ENCODE assay signal across 23 mouse cellular contexts in genomic region chr9:97712888-97713287, GRCm38 (mm10).
DNase-seq lines count a peak whose midpoint lies in the region; ATAC-seq and TF ChIP-seq lines count a peak whose summit lies in the region.
"Had no signal": no experiment of that assay in that cellular context is flagged by ENCODE, and none has a peak within 500 bp of the region (broad histone marks: within the 10 kb centered on the region; RNA-seq: fewer than 3 reads in every experiment).

No protein-coding gene starts in this region.

- DNase-seq in frontal cortex, postnatal 14 days (ENCODE audit: low spot score in 2 of 2) = no peak
- peak; percentile 16 for DNase-seq in intestine, embryonic 14.5 days (ENCODE audit: low spot score)
- peak; percentile 8 for DNase-seq in right cerebral cortex, adult 18-20 months
- no peak for DNase-seq in right cerebral cortex, postnatal 4 days
- peak; percentile 47 for DNase-seq in brain, adult 2 months (ENCODE audit: low read depth, low spot score)
- no peak for DNase-seq in layer of hippocampus, postnatal 25 days (ENCODE audit: extremely low spot score in 1 of 2, low spot score in 1 of 2)
- DNase-seq: adrenal gland, adult 2 months; adrenal gland, adult 8-10 months; adrenal gland, postnatal 10 days; adrenal gland, postnatal 14 days; adrenal gland, postnatal 25 days; adrenal gland, postnatal 36 days; B cell, adult 2 months; cerebellum, adult 11 months; cerebellum, adult 11-12 months; cerebellum, adult 18-20 months had no signal

- H3K4me2 ChIP-seq in intestine, embryonic 14.5 days (ENCODE audit: low read length) = no peak overlapping the region
- H3K4me2 ChIP-seq in intestine, postnatal 0 days (replicated peaks; ENCODE audit: low read depth) = no peak overlapping the region

- no peaks in the 10 kb centered on the region for H3K27me3 ChIP-seq in intestine, embryonic 14.5 days (replicated peaks; ENCODE audit: control insufficient read depth, insufficient read depth, low read length)
- no peaks in the 10 kb centered on the region for H3K27me3 ChIP-seq in intestine, postnatal 0 days (replicated peaks; ENCODE audit: control insufficient read depth, insufficient read depth, low read length)
- H3K27me3 ChIP-seq: CH12.LX, Patski had no signal

- 86% methylated on average over 3 of the region's 3 CpGs for WGBS in intestine, embryonic 14.5 days
- WGBS in intestine, postnatal 0 days = 89% methylated on average over 3 of the region's 3 CpGs

- no peaks in the 10 kb centered on the region for H3K9me3 ChIP-seq in intestine, embryonic 14.5 days (ENCODE audit: control insufficient read depth, low read length)
- H3K9me3 ChIP-seq in intestine, postnatal 0 days (ENCODE audit: control insufficient read depth) = no peaks in the 10 kb centered on the region

- ATAC-seq in frontal cortex, adult (ENCODE audit: low TSS enrichment) = peak; percentile 85
- ATAC-seq in intestine, embryonic 14.5 days (replicated peaks; ENCODE audit: low FRiP score, low TSS enrichment, low read depth) = no peak
- no peak for ATAC-seq in intestine, postnatal 0 days
- ATAC-seq: activated CD4-positive, CD25-positive, alpha-beta regulatory T cell, adult 4 months; CD4-positive, CD25-positive, alpha-beta regulatory T cell, adult 4 months; Patski had no signal

- H3K27ac ChIP-seq in intestine, embryonic 14.5 days (ENCODE audit: low read depth) = no peak overlapping the region
- no peak overlapping the region for H3K27ac ChIP-seq in intestine, postnatal 0 days (ENCODE audit: low read depth, low read length)

- no peak overlapping the region for H3K4me3 ChIP-seq in intestine, embryonic 14.5 days (ENCODE audit: low read depth, low read length)
- no peak overlapping the region for H3K4me3 ChIP-seq in intestine, postnatal 0 days (ENCODE audit: low read depth, low read length)

- no peaks in the 10 kb centered on the region for H3K36me3 ChIP-seq in intestine, embryonic 14.5 days (ENCODE audit: control insufficient read depth, insufficient read depth, low read length)
- no peaks in the 10 kb centered on the region for H3K36me3 ChIP-seq in intestine, postnatal 0 days (ENCODE audit: control insufficient read depth, insufficient read depth)
- H3K36me3 ChIP-seq: G1E had no signal

- no peak for TF ChIP-seq CTCF in intestine, postnatal 0 days (IDR thresholded peaks at IDR 0.05; ENCODE audit: low read depth)

- no peaks in the 10 kb centered on the region for H3K4me1 ChIP-seq in intestine, embryonic 14.5 days (replicated peaks; ENCODE audit: control insufficient read depth, insufficient read depth, low read length)
- no peaks in the 10 kb centered on the region for H3K4me1 ChIP-seq in intestine, postnatal 0 days (replicated peaks; ENCODE audit: control insufficient read depth, insufficient read depth, low read length)

- H3K9ac ChIP-seq in intestine, embryonic 14.5 days (ENCODE audit: low read length) = no peak overlapping the region
- no peak overlapping the region for H3K9ac ChIP-seq in intestine, postnatal 0 days (ENCODE audit: low read depth, low read length)

Comparison
In these comparisons a context has a peak if more than half of its experiments do, and no peak if none do; other contexts are left out.
1. DNase-seq: peak in intestine, embryonic 14.5 days (single experiment), right cerebral cortex, adult 18-20 months (single experiment) and brain, adult 2 months (single experiment); none in frontal cortex, postnatal 14 days (0 of 2), right cerebral cortex, postnatal 4 days (single experiment) and layer of hippocampus, postnatal 25 days (0 of 2).